Mouse (Mus musculus): Measurements from ENCODE around the gene Gm10100.
"Not testable (repeated sequence)": the region's sequence is repeated elsewhere in the genome, so short reads cannot be mapped to it uniquely, and the experiment has no call there.

- TF ChIP-seq CTCF (IDR thresholded peaks at IDR 0.05; ENCODE audit: extremely low read depth, insufficient read length, insufficient replicate concordance, low read depth, low read length); POLR2A (IDR thresholded peaks at IDR 0.05; ENCODE audit: low read depth, low read length): not testable (repeated sequence)
Observed at GRCm38 (mm10) chr10:77771225-77771624, 44.9 kb downstream of the Gm10100 start, which contains the start of gene Gm3238.
